Mouse (Mus musculus) kidney, adult 2 months (tissue): ENCODE data around the gene St3gal3. TPM values are rescaled to one million over a fixed set of nuclear protein-coding genes. Genes with fewer than 3 reads are reported as not detected.
A peak's percentile ranks its signal among the peaks of the same experiment; 100 is the strongest.

Experiments
- DNase-seq: peaks from one replicate; pipeline ENCODE4 v3.0.0; 2021
- H3K27ac ChIP-seq: fragments of 200-500 bp; 2 replicates; pipeline ENCODE4 v1.5.1; 2012; ENCODE audit warnings: low read depth, low read length, control low read depth, inconsistent platforms; ENCODE audit not compliant: insufficient read depth
- H3K27me3 ChIP-seq: fragments of 200-500 bp; replicated peaks from 2 replicates; pipeline ENCODE4 v1.6.1; 2012; ENCODE audit warnings: mild to moderate bottlenecking, moderate library complexity, low read length, inconsistent platforms; ENCODE audit not compliant: control insufficient read depth, insufficient read depth
- H3K36me3 ChIP-seq: fragments of 200-500 bp; 2 replicates; pipeline ENCODE4 v1.6.1; 2012; ENCODE audit warnings: mild to moderate bottlenecking, moderate library complexity, low read length, inconsistent platforms; ENCODE audit not compliant: control insufficient read depth, insufficient read depth
- H3K4me1 ChIP-seq: fragments of 200-500 bp; 2 replicates; pipeline ENCODE4 v1.6.1; 2011; ENCODE audit warnings: low read length; ENCODE audit not compliant: control insufficient read depth, insufficient read depth
- H3K4me3 ChIP-seq: fragments of 200-500 bp; 2 replicates; pipeline ENCODE4 v1.5.1; 2011; ENCODE audit warnings: mild to moderate bottlenecking, low read depth, low read length, control low read depth; ENCODE audit not compliant: insufficient read depth
- CTCF ChIP-seq: fragments of 200-500 bp; conservative IDR thresholded peaks from 2 replicates; pipeline ENCODE4 v1.5.1; 2011; ENCODE audit warnings: low read depth, mild to moderate bottlenecking, control low read depth, low read length, moderate library complexity, mixed read lengths; ENCODE audit not compliant: insufficient read depth, insufficient read length
- POLR2A ChIP-seq: fragments of 200-500 bp; IDR thresholded peaks from one replicate; pipeline ENCODE4 v1.6.1; 2011; ENCODE audit warnings: low read depth, low read length, control low read depth
- WGBS: fragments of 180-500 bp; shearing (Covaris S2); methylation state at CpG from one replicate; pipeline ENCODE4 v1.1.7; 2018; 5-methylcytosine and 5-hydroxymethylcytosine counted together
- polyA plus RNA-seq: library from polyadenylated mRNA; depleted of rRNA; stranded (reverse); fragments of >200 nt; gene quantifications from 2 replicates; pipeline ENCODE4 v1.2.3, GENCODE M21; 2012

Gene St3gal3
- polyA plus RNA-seq, 1 experiment = 50.7 TPM

DNA sequence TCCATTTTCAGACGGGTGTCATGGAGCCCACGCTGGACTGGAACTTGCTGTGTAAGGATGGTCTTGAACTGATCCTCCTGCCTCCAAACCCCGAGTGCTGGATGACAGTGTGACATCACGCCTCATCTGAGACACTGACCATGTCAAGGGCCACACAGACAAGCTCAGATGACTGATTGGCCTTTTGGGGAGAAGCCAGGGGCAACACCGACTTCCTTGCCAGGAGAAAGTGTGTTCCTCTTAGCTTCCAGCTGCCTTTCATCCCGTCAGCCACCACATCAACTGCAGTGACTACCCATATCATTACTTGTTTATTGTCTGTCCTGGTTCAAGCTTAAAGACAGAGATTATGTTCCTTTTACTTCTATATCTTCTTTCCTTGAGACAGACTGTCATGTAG is 209.8 kb downstream of the St3gal3 start:
- Histone ChIP-seq H3K4me3 (no peak overlapping the region), H3K27ac (no peak overlapping the region), H3K36me3 (no peaks in the 10 kb centered on the region), H3K27me3 (no peaks in the 10 kb centered on the region), H3K4me1 (peaks cover 5% of the 10 kb centered on the region; the same call in 1 of the 2 replicates)
- TF ChIP-seq CTCF (no peak), POLR2A (no peak)
- WGBS = 64% methylated on average over 4 of the region's 6 CpGs
- DNase-seq = no peak

DNA sequence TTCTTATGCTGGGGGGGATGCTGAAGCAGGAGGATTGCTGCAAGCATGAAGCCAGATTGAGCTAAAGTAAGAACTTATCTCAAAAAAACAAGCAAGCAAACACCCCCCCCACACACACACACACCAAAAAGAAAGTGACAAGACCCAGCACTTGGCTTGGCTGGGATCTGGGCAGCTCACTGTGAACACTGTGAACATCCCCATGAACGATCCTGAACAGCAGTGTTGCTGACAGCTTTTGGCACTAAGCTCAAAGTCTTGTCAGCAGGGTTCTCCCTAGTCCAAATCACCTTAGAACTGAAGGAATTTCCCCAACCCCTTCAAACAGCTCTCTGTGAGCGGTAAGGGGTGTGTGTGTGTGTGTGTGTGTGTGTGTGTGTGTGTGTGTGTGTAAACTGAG is 211.3 kb downstream of the St3gal3 start:
- H3K4me1 ChIP-seq = no peaks in the 10 kb centered on the region; the same call in 1 of the 2 replicates
- no peaks in the 10 kb centered on the region for H3K36me3 ChIP-seq
- 48% methylated on average over 2 of the region's 2 CpGs for WGBS
- DNase-seq = no peak
- H3K27ac ChIP-seq = no peak overlapping the region
- no peaks in the 10 kb centered on the region for H3K27me3 ChIP-seq
- no peak for TF ChIP-seq CTCF
- no peak for TF ChIP-seq POLR2A
- H3K4me3 ChIP-seq = no peak overlapping the region

DNA sequence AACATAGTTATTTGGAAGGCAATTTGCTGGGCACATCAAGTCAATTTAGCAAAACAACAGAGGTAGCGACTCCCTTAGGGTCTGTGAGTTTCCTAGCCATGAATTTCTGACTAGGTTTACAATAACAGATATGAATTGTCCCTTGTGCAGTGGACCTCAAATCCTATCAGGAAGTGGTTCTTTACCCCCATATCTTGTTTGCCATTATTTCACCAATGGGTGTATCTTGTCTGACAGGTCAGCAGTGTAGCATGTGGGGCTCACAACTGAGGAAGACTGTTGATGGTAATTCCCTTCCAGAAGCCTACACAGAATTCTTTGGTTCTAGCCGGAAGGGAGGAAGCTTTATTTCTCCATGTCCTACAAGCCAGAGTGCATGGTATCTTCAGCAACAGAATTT is 213.4 kb downstream of the St3gal3 start:
- WGBS = 89% methylated on average over 2 of the region's 2 CpGs
- Histone ChIP-seq H3K36me3 (no peaks in the 10 kb centered on the region), H3K27ac (no peak overlapping the region), H3K27me3 (no peaks in the 10 kb centered on the region), H3K4me1 (no peaks in the 10 kb centered on the region; the same call in 1 of the 2 replicates), H3K4me3 (no peak overlapping the region)
- TF ChIP-seq CTCF (no peak), POLR2A (no peak)
- no peak for DNase-seq

- no peak overlapping the region for H3K4me3 ChIP-seq
- H3K27me3 ChIP-seq = no peaks in the 10 kb centered on the region
- peaks cover under 1% of the 10 kb centered on the region; the same call in 1 of the 2 replicates for H3K4me1 ChIP-seq
- no peak overlapping the region for H3K27ac ChIP-seq
- 88% methylated on average over 5 of the region's 5 CpGs for WGBS
- DNase-seq = no peak
- TF ChIP-seq POLR2A = no peak
- H3K36me3 ChIP-seq = no peaks in the 10 kb centered on the region
Measured at GRCm38 (mm10) chr4:117918762-117919161, 216.0 kb downstream of the St3gal3 start.

- WGBS = 32% methylated on average over 3 of the region's 3 CpGs
- no peaks in the 10 kb centered on the region for H3K27me3 ChIP-seq
Measured at GRCm38 (mm10) chr4:117918261-117918660, 216.5 kb downstream of the St3gal3 start.

GRCm38 (mm10) chr4:117917847-117918246 is 216.9 kb downstream of the St3gal3 start:
- 81% methylated on average over 4 of the region's 4 CpGs for WGBS
- no peaks in the 10 kb centered on the region for H3K36me3 ChIP-seq
- TF ChIP-seq POLR2A (no peak), CTCF (no peak)

More at GRCm38 (mm10) chr4:117918261-117918660, 216.5 kb downstream of the St3gal3 start:
- Histone ChIP-seq H3K4me1 (peaks cover 5% of the 10 kb centered on the region; the same call in 1 of the 2 replicates), H3K36me3 (no peaks in the 10 kb centered on the region), H3K27ac (no peak overlapping the region), H3K4me3 (no peak overlapping the region)
- TF ChIP-seq POLR2A (no peak), CTCF (no peak)
- peak; percentile 54 for DNase-seq

DNA sequence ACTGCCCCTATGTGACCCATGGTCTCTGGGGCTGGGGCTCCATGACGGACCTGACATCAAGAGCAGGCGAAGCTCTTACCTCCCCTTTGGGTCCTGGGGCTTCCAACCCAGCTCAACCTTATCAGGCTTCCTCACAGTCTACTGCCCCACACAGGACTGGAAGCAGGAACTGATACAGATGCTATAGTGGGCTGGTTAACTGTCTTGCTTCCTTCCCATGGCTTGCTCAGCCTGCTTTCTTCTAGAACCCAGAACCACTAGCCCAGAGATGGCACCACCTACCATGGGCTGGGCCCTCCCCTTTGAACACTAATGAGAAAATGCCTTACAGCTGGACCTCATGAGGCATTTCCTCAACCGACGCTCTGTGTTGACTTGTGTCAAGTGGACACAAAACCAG is 217.3 kb downstream of the St3gal3 start:
- no peak overlapping the region for H3K27ac ChIP-seq
- DNase-seq = no peak
- no peak for TF ChIP-seq POLR2A
- no peak for TF ChIP-seq CTCF
- H3K4me1 ChIP-seq = peaks cover 5% of the 10 kb centered on the region; the same call in 1 of the 2 replicates
- no peaks in the 10 kb centered on the region for H3K27me3 ChIP-seq
- no peaks in the 10 kb centered on the region for H3K36me3 ChIP-seq
- 81% methylated on average over 4 of the region's 4 CpGs for WGBS
- H3K4me3 ChIP-seq = no peak overlapping the region

More at GRCm38 (mm10) chr4:117917847-117918246, 216.9 kb downstream of the St3gal3 start:
- Histone ChIP-seq H3K27me3 (no peaks in the 10 kb centered on the region), H3K4me3 (no peak overlapping the region), H3K4me1 (peaks cover 5% of the 10 kb centered on the region; the same call in 1 of the 2 replicates), H3K27ac (no peak overlapping the region)
- no peak for DNase-seq

DNA sequence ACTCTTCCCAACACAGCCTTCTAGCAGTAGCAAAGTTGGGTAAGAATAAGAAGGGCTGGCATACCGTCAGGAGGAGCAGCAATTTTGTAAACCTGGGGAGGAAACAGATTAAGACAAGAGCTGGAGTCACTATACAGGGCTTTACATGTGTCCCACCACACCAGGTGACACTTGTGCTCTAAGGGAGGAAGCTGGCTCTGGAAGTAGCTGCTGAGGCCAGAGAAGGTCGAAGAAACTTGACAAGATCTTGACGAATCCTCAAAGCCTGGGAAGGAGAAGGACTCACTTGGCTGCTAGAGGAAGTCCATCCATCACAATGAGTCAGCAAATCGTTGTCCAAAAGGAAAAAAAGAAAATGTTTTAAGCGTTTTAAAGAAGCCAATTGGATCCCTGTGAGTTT is 218.3 kb downstream of the St3gal3 start:
- Histone ChIP-seq H3K36me3 (0 out of 2 replicates have a peak, but pooled peaks cover 2% of the 10 kb centered on the region), H3K4me1 (peaks cover 5% of the 10 kb centered on the region; the same call in 1 of the 2 replicates), H3K4me3 (no peak overlapping the region), H3K27ac (no peak overlapping the region), H3K27me3 (no peaks in the 10 kb centered on the region)
- TF ChIP-seq CTCF (no peak), POLR2A (no peak)
- DNase-seq = no peak
- 49% methylated on average over 5 of the region's 5 CpGs for WGBS
